Mouse (Mus musculus) intestine, embryonic 15.5 days (tissue): ENCODE results near the gene Arpp21. TPM values are rescaled to one million over a fixed set of nuclear protein-coding genes. Genes with fewer than 3 reads are reported as not detected.

ENCODE experiments used
- ATAC-seq: fragments of 200-750 bp; cut with Nextera tagmentation; 2 replicates; pipeline ENCODE4 v1.8.0; 2017; ENCODE audit warnings: moderate TSS enrichment, moderate library complexity
- H3K27ac ChIP-seq: fragments of 300-500 bp; sonication (generic); 2 replicates; pipeline ENCODE4 v1.5.1; 2015; ENCODE audit warnings: mild to moderate bottlenecking, inconsistent platforms
- H3K27me3 ChIP-seq: fragments of 300-500 bp; sonication (generic); replicated peaks from 2 replicates; pipeline ENCODE4 v1.6.1; 2015; ENCODE audit warnings: inconsistent platforms
- H3K36me3 ChIP-seq: fragments of 300-500 bp; sonication (generic); 2 replicates; pipeline ENCODE4 v1.6.1; 2015; ENCODE audit warnings: inconsistent platforms
- H3K4me1 ChIP-seq: fragments of 300-500 bp; sonication (generic); replicated peaks from 2 replicates; pipeline ENCODE4 v1.6.1; 2015; ENCODE audit warnings: inconsistent platforms
- H3K4me2 ChIP-seq: fragments of 300-500 bp; sonication (generic); replicated peaks from 2 replicates; pipeline ENCODE4 v1.6.1; 2015; ENCODE audit warnings: mild to moderate bottlenecking, inconsistent platforms
- H3K4me3 ChIP-seq: fragments of 300-500 bp; sonication (generic); replicated peaks from 2 replicates; pipeline ENCODE4 v1.5.1; 2015; ENCODE audit warnings: inconsistent platforms
- H3K9ac ChIP-seq: fragments of 300-500 bp; sonication (generic); 2 replicates; pipeline ENCODE4 v1.6.1; 2015; ENCODE audit warnings: inconsistent platforms
- H3K9me3 ChIP-seq: fragments of 300-500 bp; sonication (generic); 2 replicates; pipeline ENCODE4 v1.6.1; 2016; ENCODE audit warnings: inconsistent platforms
- WGBS: fragments of 180-500 bp; shearing (Covaris S2); methylation state at CpG from one replicate; pipeline ENCODE4 v1.1.7; 2015; 5-methylcytosine and 5-hydroxymethylcytosine counted together
- polyA plus RNA-seq: library from polyadenylated mRNA; unstranded; fragments of >200 nt; fragmentation: Nextera tagmentation; extraction: Ambion mirVana; gene quantifications from 2 replicates; pipeline ENCODE4 v1.2.1, GENCODE M21; 2015

Arpp21 gene
- polyA plus RNA-seq, 1 experiment from 2014 or later, result 0.70 TPM

DNA sequence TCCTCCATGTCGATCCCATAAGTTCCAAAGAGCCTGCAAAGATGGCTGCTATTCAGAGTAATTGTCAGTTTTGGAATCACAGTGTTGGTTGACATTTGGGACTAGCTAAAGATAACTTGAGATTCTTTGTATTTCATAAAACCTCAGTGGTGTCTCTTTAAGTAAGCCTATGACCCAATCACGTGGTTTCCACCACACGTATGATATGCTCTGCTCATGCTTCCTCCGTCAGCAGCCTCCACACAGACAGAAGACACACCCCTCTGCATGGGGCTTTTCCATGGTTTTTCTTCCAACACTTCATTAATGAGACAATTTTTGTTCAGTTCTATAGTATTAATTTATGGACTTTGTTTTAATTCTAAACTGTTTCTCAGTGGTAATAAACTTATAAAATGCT lies 71.1 kb downstream of the Arpp21 start:
- 81% methylated on average over 4 of the region's 4 CpGs for WGBS
- no peaks in the 10 kb centered on the region for H3K4me1 ChIP-seq
- no peak overlapping the region for H3K4me3 ChIP-seq
- no peaks in the 10 kb centered on the region for H3K9me3 ChIP-seq
- no peaks in the 10 kb centered on the region for H3K36me3 ChIP-seq
- ATAC-seq, result no peak
- H3K27ac ChIP-seq, result no peak overlapping the region
- no peaks in the 10 kb centered on the region for H3K27me3 ChIP-seq
- no peak overlapping the region for H3K4me2 ChIP-seq
- no peak overlapping the region for H3K9ac ChIP-seq

DNA sequence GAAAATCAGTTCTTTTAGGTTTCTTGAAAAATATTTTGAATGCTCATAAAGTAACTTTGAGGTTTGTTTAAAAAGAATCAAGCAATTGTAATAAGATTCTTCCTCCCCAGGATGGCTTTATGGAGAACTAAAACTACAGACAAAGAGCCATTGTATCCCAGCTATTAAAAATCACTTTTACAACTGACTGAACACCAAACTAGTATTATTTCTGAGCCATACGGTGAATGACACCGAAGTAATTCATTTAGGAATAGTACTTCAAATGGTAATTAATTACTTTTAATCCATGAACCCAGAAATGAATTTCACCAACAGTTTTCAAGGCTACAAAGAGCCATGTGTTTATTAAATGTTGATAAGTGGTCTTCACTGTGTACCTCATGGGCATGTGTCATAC lies 74.8 kb downstream of the Arpp21 start:
- H3K4me1 ChIP-seq, result no peaks in the 10 kb centered on the region

DNA sequence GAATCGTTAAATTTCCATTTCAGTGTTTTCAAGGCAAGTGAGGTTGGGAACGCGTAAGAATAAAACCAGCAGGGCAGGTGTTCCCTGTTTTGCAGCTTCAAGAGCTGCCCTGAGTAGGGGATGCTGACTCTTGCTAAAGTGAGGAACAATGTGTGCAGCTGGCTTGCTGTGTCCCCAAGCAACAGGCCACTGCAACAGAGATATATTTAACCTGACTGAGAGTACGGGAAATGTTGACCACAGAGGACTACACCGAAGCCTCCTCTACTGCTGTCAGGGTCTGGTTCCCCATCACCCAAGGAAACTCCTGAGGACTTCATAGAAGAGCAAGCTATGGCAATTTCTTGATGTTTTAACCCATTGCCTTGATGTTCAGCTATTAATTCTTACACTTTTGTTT lies 81.8 kb downstream of the Arpp21 start:
- Histone ChIP-seq H3K9me3 (no peaks in the 10 kb centered on the region), H3K27me3 (no peaks in the 10 kb centered on the region), H3K4me1 (no peaks in the 10 kb centered on the region), H3K9ac (no peak overlapping the region), H3K4me2 (no peak overlapping the region), H3K27ac (no peak overlapping the region), H3K36me3 (no peaks in the 10 kb centered on the region), H3K4me3 (no peak overlapping the region)
- 83% methylated on average over 5 of the region's 5 CpGs for WGBS
- no peak for ATAC-seq

More for the DNA sequence above, 74.8 kb downstream of the Arpp21 start:
- Histone ChIP-seq H3K27me3 (no peaks in the 10 kb centered on the region), H3K9ac (no peak overlapping the region), H3K4me3 (no peak overlapping the region), H3K36me3 (no peaks in the 10 kb centered on the region), H3K9me3 (no peaks in the 10 kb centered on the region), H3K27ac (no peak overlapping the region), H3K4me2 (no peak overlapping the region)
- WGBS, result 73% methylated on average over 2 of the region's 2 CpGs
- no peak for ATAC-seq

DNA sequence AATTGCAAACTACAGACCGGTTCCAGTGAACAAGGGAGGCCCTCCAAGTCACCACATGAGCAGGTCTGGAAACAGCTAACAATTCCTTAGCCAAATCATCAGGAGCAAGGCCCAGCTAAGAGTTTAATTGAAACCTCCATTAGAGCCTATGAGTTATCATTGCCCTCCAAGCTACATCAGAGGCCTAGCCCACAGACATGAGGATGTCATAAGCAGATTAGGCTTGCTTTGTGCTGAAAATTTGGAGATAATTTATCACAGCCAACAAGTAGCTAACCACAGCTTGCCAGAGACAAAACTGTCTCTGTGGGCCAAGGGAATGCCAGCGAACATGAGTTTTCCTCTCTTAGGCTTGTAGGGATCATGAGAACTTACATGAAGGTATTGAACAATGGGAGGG lies 83.0 kb downstream of the Arpp21 start:
- no peak overlapping the region for H3K4me2 ChIP-seq
- WGBS, result 89% methylated on average over 2 of the region's 2 CpGs
- no peak for ATAC-seq

DNA sequence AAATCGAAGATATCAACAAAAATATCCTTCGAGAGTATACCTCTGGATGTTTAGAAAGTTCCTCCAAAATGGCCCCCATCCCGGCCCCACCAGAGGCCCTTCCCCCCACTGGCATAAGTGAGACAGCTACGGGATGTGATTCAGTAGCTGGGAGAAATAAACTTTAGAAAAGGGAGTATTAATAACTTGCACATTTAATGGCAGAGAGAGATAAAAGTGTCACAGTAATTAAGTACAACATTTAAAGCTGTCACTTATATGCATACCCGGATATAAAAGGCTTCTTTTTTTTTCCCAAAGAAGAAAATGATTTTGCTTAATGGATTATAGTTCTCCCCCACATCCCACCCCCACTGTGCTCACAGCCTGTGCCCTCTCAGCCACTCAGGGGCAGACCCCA lies 84.6 kb downstream of the Arpp21 start:
- H3K4me3 ChIP-seq, result no peak overlapping the region
- H3K36me3 ChIP-seq, result no peaks in the 10 kb centered on the region
- no peaks in the 10 kb centered on the region for H3K27me3 ChIP-seq
- H3K4me1 ChIP-seq, result no peaks in the 10 kb centered on the region
- no peak for ATAC-seq
- H3K9me3 ChIP-seq, result no peaks in the 10 kb centered on the region
- no peak overlapping the region for H3K27ac ChIP-seq
- H3K9ac ChIP-seq, result no peak overlapping the region
- 69% methylated on average over 5 of the region's 5 CpGs for WGBS
- no peak overlapping the region for H3K4me2 ChIP-seq

More for the DNA sequence above, 83.0 kb downstream of the Arpp21 start:
- Histone ChIP-seq H3K36me3 (no peaks in the 10 kb centered on the region), H3K9me3 (no peaks in the 10 kb centered on the region), H3K27me3 (no peaks in the 10 kb centered on the region), H3K9ac (no peak overlapping the region), H3K27ac (no peak overlapping the region), H3K4me3 (no peak overlapping the region), H3K4me1 (no peaks in the 10 kb centered on the region)

DNA sequence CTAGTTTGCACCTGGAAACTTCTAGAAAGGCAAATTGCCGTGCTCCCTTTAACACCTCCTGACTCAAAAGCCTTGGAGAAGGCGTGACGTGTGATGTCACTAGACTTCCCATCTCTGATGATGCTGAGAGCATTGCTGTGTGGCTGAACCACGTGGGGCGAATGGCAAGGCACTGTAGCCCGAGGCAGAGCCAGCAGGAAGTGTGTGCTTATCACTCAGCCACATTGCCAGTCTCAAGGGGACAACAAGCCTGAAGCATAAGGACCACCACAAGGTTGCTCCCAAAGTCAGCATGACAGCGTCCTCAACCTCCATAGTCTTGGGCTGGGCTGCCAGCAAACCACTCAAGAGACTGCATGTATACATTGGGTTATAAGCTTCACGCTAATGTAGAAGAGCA lies 95.1 kb downstream of the Arpp21 start:
- Histone ChIP-seq H3K4me2 (no peak overlapping the region), H3K9me3 (no peaks in the 10 kb centered on the region), H3K4me3 (no peak overlapping the region), H3K36me3 (no peaks in the 10 kb centered on the region), H3K4me1 (no peaks in the 10 kb centered on the region), H3K27ac (no peak overlapping the region), H3K9ac (no peak overlapping the region), H3K27me3 (no peaks in the 10 kb centered on the region)
- 76% methylated on average over 8 of the region's 8 CpGs for WGBS
- ATAC-seq, result no peak

DNA sequence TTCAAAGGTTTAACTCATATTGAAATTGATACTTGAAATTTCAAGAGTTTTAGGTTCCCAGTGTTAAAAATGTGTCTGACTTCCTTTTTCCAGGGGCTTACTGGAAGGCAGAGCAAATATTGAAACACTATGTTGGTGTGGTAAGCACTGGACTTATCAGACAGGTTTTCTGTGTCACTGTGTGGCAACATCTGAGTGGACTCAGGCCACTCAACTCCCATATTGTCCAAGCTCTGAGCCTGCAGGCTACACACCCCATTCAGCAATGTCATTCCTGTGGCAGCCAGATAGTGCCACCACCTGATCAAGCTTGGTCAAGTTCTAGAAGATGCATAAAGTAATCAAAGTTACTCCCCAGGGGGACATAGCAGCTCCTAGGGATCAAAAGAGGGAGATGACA lies 97.9 kb downstream of the Arpp21 start:
- Histone ChIP-seq H3K27me3 (no peaks in the 10 kb centered on the region), H3K9me3 (no peaks in the 10 kb centered on the region), H3K4me2 (no peak overlapping the region), H3K9ac (no peak overlapping the region), H3K36me3 (no peaks in the 10 kb centered on the region), H3K4me1 (no peaks in the 10 kb centered on the region), H3K4me3 (no peak overlapping the region), H3K27ac (no peak overlapping the region)
- no peak for ATAC-seq

DNA sequence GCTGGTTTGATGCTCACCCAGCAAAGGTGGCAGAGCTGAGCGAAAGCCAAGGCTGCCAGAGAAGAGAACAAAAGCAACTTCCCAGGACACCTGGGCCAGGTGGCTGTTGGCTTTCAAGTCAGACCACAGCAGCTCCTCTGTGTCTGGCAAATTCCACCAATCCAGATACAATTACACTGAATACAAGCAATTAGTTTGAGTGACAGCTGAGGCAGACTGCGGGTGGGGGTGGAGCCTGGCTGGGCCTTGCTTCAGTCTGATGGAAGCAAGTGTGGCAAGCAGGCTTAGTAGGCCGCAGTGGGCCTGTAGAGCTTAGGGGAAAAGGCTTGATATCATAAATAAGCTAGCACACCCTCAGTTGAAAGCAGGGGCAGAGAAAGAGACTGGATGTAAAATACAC lies 104.9 kb downstream of the Arpp21 start:
- Histone ChIP-seq H3K9ac (no peak overlapping the region), H3K4me2 (no peak overlapping the region), H3K9me3 (no peaks in the 10 kb centered on the region), H3K4me1 (no peaks in the 10 kb centered on the region), H3K27me3 (no peaks in the 10 kb centered on the region), H3K36me3 (no peaks in the 10 kb centered on the region), H3K27ac (no peak overlapping the region), H3K4me3 (no peak overlapping the region)
- WGBS, result 58% methylated on average over 3 of the region's 3 CpGs
- no peak for ATAC-seq

DNA sequence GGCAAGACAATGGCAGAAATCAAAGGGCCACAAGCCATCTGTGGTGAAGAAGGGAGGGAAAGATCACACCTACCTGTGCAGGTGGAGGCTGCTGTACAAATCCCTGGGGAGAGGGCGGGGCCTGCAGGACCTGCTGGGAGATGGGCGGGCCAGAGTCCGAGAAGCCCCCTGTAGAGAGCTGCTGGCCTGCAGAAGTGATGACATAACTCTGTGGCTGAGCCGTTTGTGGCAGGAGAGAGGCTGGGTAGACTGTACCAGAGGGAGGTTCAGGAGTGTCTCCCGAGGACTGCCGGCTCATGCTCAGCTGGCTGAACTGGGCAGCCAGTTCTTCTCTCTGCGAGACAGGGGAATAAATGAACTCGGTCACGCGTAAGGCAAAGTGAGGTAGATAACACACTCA lies 111.1 kb downstream of the Arpp21 start:
- Histone ChIP-seq H3K4me1 (no peaks in the 10 kb centered on the region), H3K4me2 (no peak overlapping the region), H3K9me3 (no peaks in the 10 kb centered on the region), H3K27me3 (no peaks in the 10 kb centered on the region), H3K9ac (no peak overlapping the region), H3K27ac (no peak overlapping the region), H3K4me3 (no peak overlapping the region), H3K36me3 (no peaks in the 10 kb centered on the region)
- 32% methylated on average over 10 of the region's 10 CpGs for WGBS
- ATAC-seq, result no peak

DNA sequence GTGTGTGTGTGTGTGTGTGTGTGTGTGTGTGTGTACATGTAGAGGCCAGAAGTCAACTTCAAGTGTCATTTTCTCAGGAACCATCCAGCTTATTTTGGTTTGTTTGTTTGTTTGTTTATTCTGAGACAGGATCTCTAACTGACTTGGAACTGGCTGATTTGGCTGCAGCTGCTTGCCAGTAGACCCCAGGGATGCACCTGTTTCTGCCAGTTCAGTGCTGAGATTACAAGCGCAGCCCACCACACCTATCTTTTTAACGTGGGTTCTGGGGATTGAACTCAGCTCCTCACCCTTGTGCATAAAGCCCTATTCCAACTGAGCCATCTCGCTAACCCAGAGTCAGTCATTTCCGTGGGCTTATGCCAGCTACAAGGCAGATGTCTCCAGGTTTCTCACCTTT lies 111.6 kb downstream of the Arpp21 start:
- Histone ChIP-seq H3K9ac (no peak overlapping the region), H3K4me3 (no peak overlapping the region), H3K27me3 (peaks cover 2% of the 10 kb centered on the region; the same call in 1 of the 2 replicates), H3K4me2 (no peak overlapping the region), H3K9me3 (no peaks in the 10 kb centered on the region), H3K36me3 (no peaks in the 10 kb centered on the region), H3K27ac (no peak overlapping the region), H3K4me1 (no peaks in the 10 kb centered on the region)
- WGBS, result 63% methylated on average over 4 of the region's 4 CpGs
- ATAC-seq, result no peak

DNA sequence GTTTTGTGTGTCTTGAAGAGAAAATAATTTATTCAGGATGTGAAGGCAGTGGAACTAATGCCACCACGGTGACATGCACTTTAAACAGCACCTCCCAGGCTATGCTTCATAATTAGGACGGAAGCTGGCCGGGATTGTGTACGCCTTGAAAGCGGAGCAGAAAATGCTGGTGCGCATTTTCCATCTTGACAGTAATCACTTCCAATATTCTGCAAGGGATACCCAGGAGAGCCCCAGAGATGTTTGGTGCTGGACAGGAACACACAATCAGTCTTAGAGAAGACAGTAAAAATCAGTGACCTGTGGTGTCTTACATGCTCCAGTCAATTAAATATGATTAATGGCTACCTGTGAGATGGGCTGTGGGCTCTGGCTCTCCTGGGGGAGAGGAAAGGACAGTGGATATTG lies 112.3 kb downstream of the Arpp21 start:
- Histone ChIP-seq H3K27me3 (peaks cover 8% of the 10 kb centered on the region), H3K9ac (no peak overlapping the region), H3K27ac (no peak overlapping the region), H3K36me3 (no peaks in the 10 kb centered on the region), H3K4me1 (no peaks in the 10 kb centered on the region), H3K4me3 (no peak overlapping the region), H3K9me3 (no peaks in the 10 kb centered on the region), H3K4me2 (no peak overlapping the region)
- ATAC-seq, result no peak
- WGBS, result 69% methylated on average over 6 of the region's 6 CpGs

DNA sequence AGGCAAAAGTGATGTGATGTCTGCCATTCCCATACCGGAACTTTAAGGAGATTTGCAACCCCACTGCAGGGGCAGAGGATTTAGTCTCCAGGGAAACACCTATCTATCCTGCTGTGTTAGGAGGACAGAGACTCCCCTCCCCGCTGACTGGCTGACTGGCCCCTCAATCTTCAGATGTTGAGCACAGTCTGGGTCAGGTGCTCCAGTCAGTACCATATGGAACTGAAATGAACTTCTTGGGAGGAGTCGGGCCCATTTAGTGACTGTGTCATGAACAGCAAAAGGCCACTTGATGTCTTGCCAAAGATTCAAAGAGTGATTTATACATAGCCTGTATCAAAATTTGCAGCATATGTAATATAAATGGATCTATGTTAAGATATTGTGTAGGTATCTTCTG lies 116.2 kb downstream of the Arpp21 start:
- no peaks in the 10 kb centered on the region for H3K4me1 ChIP-seq
- no peak overlapping the region for H3K27ac ChIP-seq
- H3K4me3 ChIP-seq, result no peak overlapping the region
- no peaks in the 10 kb centered on the region for H3K36me3 ChIP-seq
- ATAC-seq, result no peak
- no peaks in the 10 kb centered on the region for H3K9me3 ChIP-seq
- WGBS, result 34% methylated on average over 3 of the region's 3 CpGs
- peaks cover 16% of the 10 kb centered on the region for H3K27me3 ChIP-seq
- H3K9ac ChIP-seq, result no peak overlapping the region
- no peak overlapping the region for H3K4me2 ChIP-seq

DNA sequence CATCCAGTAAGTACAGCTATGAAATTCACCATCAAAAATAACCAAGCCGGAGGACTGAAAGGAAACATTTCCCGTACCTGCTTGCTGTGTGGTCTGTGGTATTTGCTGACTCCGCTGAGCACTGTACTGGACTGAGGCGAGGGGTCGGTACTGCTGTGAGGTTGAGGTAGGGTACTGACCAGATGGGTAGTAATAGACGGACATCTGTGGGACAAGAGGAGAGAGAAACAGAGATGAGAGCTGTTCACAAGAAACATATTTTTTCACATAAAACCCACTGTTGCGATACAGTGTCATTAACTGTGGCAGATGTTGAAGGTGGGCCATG lies 116.7 kb downstream of the Arpp21 start:
- WGBS, result 23% methylated on average over 7 of the region's 7 CpGs
- peak overlapping the region; percentile 51 for H3K4me2 ChIP-seq
- no peak overlapping the region for H3K4me3 ChIP-seq
- H3K4me1 ChIP-seq, result no peaks in the 10 kb centered on the region
- H3K27me3 ChIP-seq, result peaks cover 16% of the 10 kb centered on the region
- H3K9ac ChIP-seq, result no peak overlapping the region
- no peaks in the 10 kb centered on the region for H3K36me3 ChIP-seq
- H3K9me3 ChIP-seq, result no peaks in the 10 kb centered on the region
- no peak for ATAC-seq
- H3K27ac ChIP-seq, result no peak overlapping the region
